Mouse (Mus musculus) G1E (cell line): ENCODE results near the gene Grk1. TPM values are rescaled to one million over a fixed set of nuclear protein-coding genes. Genes with fewer than 3 reads are reported as not detected.

ENCODE experiments used
- ATAC-seq: 2 replicates; pipeline ENCODE4 v1.8.0; 2016; ENCODE audit warnings: mild to moderate bottlenecking; ENCODE audit not compliant: insufficient number of reproducible peaks, poor library complexity, low FRiP score, severe bottlenecking; ENCODE audit errors: extremely low read depth
- DNase-seq: peaks from one replicate; pipeline ENCODE4 v3.0.0; 2012; ENCODE audit warnings: low spot score
- H3K27me3 ChIP-seq: 2 replicates; pipeline ENCODE4 v1.6.1; 2012; ENCODE audit warnings: mild to moderate bottlenecking, low read length, inconsistent platforms; ENCODE audit not compliant: insufficient read depth
- H3K36me3 ChIP-seq: replicated peaks from 2 replicates; pipeline ENCODE3; 2012; ENCODE audit warnings: mild to moderate bottlenecking, inconsistent platforms
- H3K4me1 ChIP-seq: 2 replicates; pipeline ENCODE4 v1.6.1; 2012; ENCODE audit warnings: low read depth, low read length, inconsistent platforms, mixed read lengths; ENCODE audit not compliant: insufficient read depth
- H3K4me3 ChIP-seq: 2 replicates; pipeline ENCODE4 v1.5.1; 2012; ENCODE audit warnings: low read depth, mild to moderate bottlenecking, inconsistent platforms, low read length, moderate library complexity, mixed read lengths
- H3K9me3 ChIP-seq: replicated peaks from 2 replicates; pipeline ENCODE4 v1.6.1; 2012; ENCODE audit warnings: inconsistent platforms
- CTCF ChIP-seq: IDR thresholded peaks from 2 replicates; pipeline ENCODE4 v1.5.1; 2012; ENCODE audit warnings: low read depth, low read length, inconsistent platforms, mixed read lengths
- GATA1 ChIP-seq: IDR thresholded peaks from 2 replicates; pipeline ENCODE4 v1.6.1; 2012; ENCODE audit warnings: borderline replicate concordance, low read length, inconsistent platforms, mixed read lengths
- GATA2 ChIP-seq: IDR thresholded peaks from 2 replicates; pipeline ENCODE4 v1.6.1; 2012; ENCODE audit warnings: low read depth, low read length, inconsistent platforms, borderline replicate concordance
- POLR2AphosphoS5 ChIP-seq: IDR thresholded peaks from 2 replicates; pipeline ENCODE4 v1.6.1; 2012; ENCODE audit warnings: low read depth, low read length, inconsistent platforms; ENCODE audit not compliant: insufficient replicate concordance
- TAL1 ChIP-seq: conservative IDR thresholded peaks from 2 replicates; pipeline ENCODE4 v1.6.1; 2012; ENCODE audit warnings: low read depth, low read length, inconsistent platforms, mixed read lengths
- polyA plus RNA-seq: library from polyadenylated mRNA; stranded (reverse); fragments of >175 nt; gene quantifications from 2 replicates; pipeline ENCODE4 v1.2.3, GENCODE M21; 2012
- total RNA-seq, 2 experiments: library from RNA; stranded (forward) in 1 of 2; stranded (reverse) in 1 of 2; fragments of 200-1000 nt in 1 of 2; fragments of >200 nt in 1 of 2; fragmentation: Nextera tagmentation in 1 of 2; gene quantifications; 2 replicates each; pipeline ENCODE4 v1.2.3; 2014 to 2017

The Grk1 gene
- total and polyA plus RNA-seq, 3 experiments, result 0.01 to 0.05 TPM; not detected in 1

GRCm38 (mm10) chr8:13465324-13465723 lies 60.4 kb downstream of the Grk1 start:
- Histone ChIP-seq H3K4me1 (no peaks in the 10 kb centered on the region), H3K27me3 (peaks cover 3% of the 10 kb centered on the region), H3K4me3 (no peak overlapping the region), H3K36me3 (no peaks in the 10 kb centered on the region), H3K9me3 (no peaks in the 10 kb centered on the region)
- TF ChIP-seq TAL1, result no peak
- no peak for TF ChIP-seq GATA2
- no peak for TF ChIP-seq CTCF
- no peak for TF ChIP-seq GATA1
- TF ChIP-seq POLR2AphosphoS5, result no peak
- DNase-seq (no peak), ATAC-seq (no peak)

GRCm38 (mm10) chr8:13466989-13467388 lies 62.1 kb downstream of the Grk1 start:
- peaks cover 3% of the 10 kb centered on the region for H3K27me3 ChIP-seq
- ATAC-seq (no peak), DNase-seq (no peak)
- no peaks in the 10 kb centered on the region for H3K4me1 ChIP-seq
- no peak overlapping the region for H3K4me3 ChIP-seq
- no peaks in the 10 kb centered on the region for H3K36me3 ChIP-seq
- TF ChIP-seq GATA1 (no peak), POLR2AphosphoS5 (no peak), GATA2 (no peak), TAL1 (no peak), CTCF (no peak)
- no peaks in the 10 kb centered on the region for H3K9me3 ChIP-seq

- Histone ChIP-seq H3K36me3 (no peaks in the 10 kb centered on the region), H3K4me3 (no peak overlapping the region), H3K4me1 (no peaks in the 10 kb centered on the region), H3K9me3 (no peaks in the 10 kb centered on the region), H3K27me3 (peaks cover 3% of the 10 kb centered on the region)
- ATAC-seq (no peak), DNase-seq (no peak)
- no peak for TF ChIP-seq GATA2
- TF ChIP-seq CTCF, result no peak
Observed at GRCm38 (mm10) chr8:13468737-13469136, 63.9 kb downstream of the Grk1 start.

GRCm38 (mm10) chr8:13471484-13471883 lies 66.6 kb downstream of the Grk1 start:
- H3K4me3 ChIP-seq, result no peak overlapping the region
- no peak for TF ChIP-seq POLR2AphosphoS5
- TF ChIP-seq GATA1, result no peak
- no peak for TF ChIP-seq TAL1
- DNase-seq (no peak), ATAC-seq (no peak)
- no peaks in the 10 kb centered on the region for H3K36me3 ChIP-seq
- H3K27me3 ChIP-seq, result peaks cover 4% of the 10 kb centered on the region; the same call in 1 of the 2 replicates
- H3K9me3 ChIP-seq, result no peaks in the 10 kb centered on the region
- no peaks in the 10 kb centered on the region for H3K4me1 ChIP-seq

Other genes with a start within 250 kb of the Grk1 start
- 206 and 208 TPM in 2 replicates for gene Lamp1, start 245.9 kb upstream of the Grk1 start, total RNA-seq (2014; fragmentation: Nextera tagmentation)
- gene Lamp1, start 245.9 kb upstream of the Grk1 start, total RNA-seq (2017), result 458 and 554 TPM in 2 replicates
- gene Lamp1, start 245.9 kb upstream of the Grk1 start, polyA plus RNA-seq, result 150 and 233 TPM in 2 replicates
- 11.5 and 17.4 TPM in 2 replicates for gene Grtp1, start 204.5 kb upstream of the Grk1 start, total RNA-seq (2014; fragmentation: Nextera tagmentation)
- gene Grtp1, start 204.5 kb upstream of the Grk1 start, total RNA-seq (2017), result 5.7 and 7.4 TPM in 2 replicates
- gene Grtp1, start 204.5 kb upstream of the Grk1 start, polyA plus RNA-seq, result 10.7 and 12.0 TPM in 2 replicates
- not detected in 2 replicates for gene Adprhl1, start 150.9 kb upstream of the Grk1 start, total RNA-seq (2014; fragmentation: Nextera tagmentation)
- gene Adprhl1, start 150.9 kb upstream of the Grk1 start, total RNA-seq (2017), result 0.06 and 0.22 TPM in 2 replicates
- not detected in 2 replicates for gene Adprhl1, start 150.9 kb upstream of the Grk1 start, polyA plus RNA-seq
- 15.7 and 19.5 TPM in 2 replicates for gene Dcun1d2, start 117.0 kb upstream of the Grk1 start, total RNA-seq (2014; fragmentation: Nextera tagmentation)
- gene Dcun1d2, start 117.0 kb upstream of the Grk1 start, total RNA-seq (2017), result 24.0 and 28.5 TPM in 2 replicates
- gene Dcun1d2, start 117.0 kb upstream of the Grk1 start, polyA plus RNA-seq, result 2.9 and 4.6 TPM in 2 replicates
- gene Tmco3, start 116.9 kb upstream of the Grk1 start, total RNA-seq (2014; fragmentation: Nextera tagmentation), result 5.8 and 7.0 TPM in 2 replicates
- 9.3 and 12.6 TPM in 2 replicates for gene Tmco3, start 116.9 kb upstream of the Grk1 start, total RNA-seq (2017)
- gene Tmco3, start 116.9 kb upstream of the Grk1 start, polyA plus RNA-seq, result 10.2 and 13.4 TPM in 2 replicates
- gene Tfdp1, start 66.3 kb upstream of the Grk1 start, total RNA-seq (2014; fragmentation: Nextera tagmentation), result 237 and 247 TPM in 2 replicates
- gene Tfdp1, start 66.3 kb upstream of the Grk1 start, total RNA-seq (2017), result 129 and 155 TPM in 2 replicates
- gene Tfdp1, start 66.3 kb upstream of the Grk1 start, polyA plus RNA-seq, result 29.6 and 68.6 TPM in 2 replicates
- not detected in 2 replicates for gene Atp4b, start 8.3 kb upstream of the Grk1 start, total RNA-seq (2014; fragmentation: Nextera tagmentation)
- gene Atp4b, start 8.3 kb upstream of the Grk1 start, total RNA-seq (2017), result 0.33 TPM in 1 of 2 replicates, not detected in the other
- not detected in 2 replicates for gene Atp4b, start 8.3 kb upstream of the Grk1 start, polyA plus RNA-seq
- gene Tmem255b, start 30.1 kb downstream of the Grk1 start, total RNA-seq (2014; fragmentation: Nextera tagmentation), result not detected in 2 replicates
- not detected in 2 replicates for gene Tmem255b, start 30.1 kb downstream of the Grk1 start, total RNA-seq (2017)
- gene Tmem255b, start 30.1 kb downstream of the Grk1 start, polyA plus RNA-seq, result not detected in 2 replicates
- gene Gas6, start 89.4 kb downstream of the Grk1 start, total RNA-seq (2014; fragmentation: Nextera tagmentation), result not detected in 2 replicates
- gene Gas6, start 89.4 kb downstream of the Grk1 start, total RNA-seq (2017), result not detected in 2 replicates
- not detected in 2 replicates for gene Gas6, start 89.4 kb downstream of the Grk1 start, polyA plus RNA-seq
- not detected in 2 replicates for gene 1700029H14Rik, start 157.4 kb downstream of the Grk1 start, total RNA-seq (2014; fragmentation: Nextera tagmentation)
- gene 1700029H14Rik, start 157.4 kb downstream of the Grk1 start, total RNA-seq (2017), result 0.05 TPM in 1 of 2 replicates, not detected in the other
- not detected in 2 replicates for gene 1700029H14Rik, start 157.4 kb downstream of the Grk1 start, polyA plus RNA-seq